Mouse (Mus musculus) liver, embryonic 14.5 days (tissue): ENCODE measurements around the gene Iqca.

Experiments used
- CTCF ChIP-seq: IDR thresholded peaks from 2 replicates; pipeline ENCODE4 v1.5.1; 2016; ENCODE audit warnings: antibody characterized with exemption, low read depth, control low read depth
- EP300 ChIP-seq: IDR thresholded peaks from 2 replicates; pipeline ENCODE4 v1.6.1; 2016; ENCODE audit warnings: antibody characterized with exemption, low read depth

DNA sequence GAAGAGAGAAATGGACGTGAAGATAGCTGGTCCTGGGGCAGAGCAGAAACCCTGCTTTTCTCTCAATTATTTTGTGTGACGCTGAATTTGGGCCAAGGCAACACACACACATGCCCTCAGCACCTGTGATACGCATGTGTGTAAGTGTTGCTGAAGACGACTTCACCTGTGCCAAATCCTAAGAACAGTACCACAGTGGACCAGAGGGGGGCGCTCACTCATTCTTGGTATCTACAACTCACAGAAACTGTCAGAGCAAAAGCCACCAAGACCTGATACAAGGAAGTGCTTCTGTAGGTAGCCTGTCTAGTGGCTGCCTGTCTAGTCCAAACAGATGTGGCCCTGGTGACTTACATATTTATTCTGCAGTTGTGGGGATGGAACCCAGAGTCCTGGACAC lies 139.9 kb downstream of the Iqca start:
- TF ChIP-seq EP300 (no peak), CTCF (no peak; the same call in 1 of the 2 replicates)
